Mouse (Mus musculus) right cerebral cortex, adult 18-20 months (tissue): Measurements from ENCODE around the gene Cog7.

Experiments used
- DNase-seq: peaks from one replicate; pipeline ENCODE4 v3.0.0; 2022; ENCODE audit warnings: mixed read lengths

Cog7 gene

GRCm38 (mm10) chr7:121947513-121947912, 34.0 kb downstream of the Cog7 start:
- DNase-seq: no peak

- no peak for DNase-seq
These were observed 35.3 kb downstream of the Cog7 start for GRCm38 (mm10) chr7:121946196-121946595.

- no peak for DNase-seq
These were observed 39.1 kb downstream of the Cog7 start for GRCm38 (mm10) chr7:121942371-121942770.

- DNase-seq: no peak
These were observed 39.9 kb downstream of the Cog7 start for GRCm38 (mm10) chr7:121941640-121942039.

GRCm38 (mm10) chr7:121941016-121941415, 40.5 kb downstream of the Cog7 start:
- DNase-seq: no peak

GRCm38 (mm10) chr7:121939729-121940128, 41.8 kb downstream of the Cog7 start:
- DNase-seq: peak; percentile 81

GRCm38 (mm10) chr7:121939244-121939643, 42.3 kb downstream of the Cog7 start:
- DNase-seq: no peak

- no peak for DNase-seq
These were observed 43.2 kb downstream of the Cog7 start for GRCm38 (mm10) chr7:121938124-121938891.

GRCm38 (mm10) chr7:121936861-121937630, 44.5 kb downstream of the Cog7 start:
- peak; percentile 18 for DNase-seq

- no peak for DNase-seq
These were observed 45.4 kb downstream of the Cog7 start for GRCm38 (mm10) chr7:121935906-121936794.

GRCm38 (mm10) chr7:121934346-121934745, 47.2 kb downstream of the Cog7 start:
- no peak for DNase-seq

- no peak for DNase-seq
These were observed 47.8 kb downstream of the Cog7 start for GRCm38 (mm10) chr7:121933675-121934074.

GRCm38 (mm10) chr7:121931246-121931645, 50.3 kb downstream of the Cog7 start:
- DNase-seq: no peak

GRCm38 (mm10) chr7:121927882-121928281, 53.6 kb downstream of the Cog7 start:
- DNase-seq: no peak

GRCm38 (mm10) chr7:121924361-121924760, 57.1 kb downstream of the Cog7 start:
- DNase-seq: no peak

- DNase-seq: no peak
These were observed 67.6 kb downstream of the Cog7 start for GRCm38 (mm10) chr7:121913944-121914343.

GRCm38 (mm10) chr7:121912250-121912649, 69.3 kb downstream of the Cog7 start:
- DNase-seq: no peak

GRCm38 (mm10) chr7:121906879-121907278, 74.6 kb downstream of the Cog7 start:
- no peak for DNase-seq

- DNase-seq: no peak
These were observed 78.6 kb downstream of the Cog7 start for GRCm38 (mm10) chr7:121902757-121903411.

GRCm38 (mm10) chr7:121899940-121900339, 81.6 kb downstream of the Cog7 start:
- DNase-seq: peak; percentile 8

GRCm38 (mm10) chr7:121899311-121899710, 82.2 kb downstream of the Cog7 start:
- peak; percentile 10 for DNase-seq

- no peak for DNase-seq
These were observed 84.8 kb downstream of the Cog7 start for GRCm38 (mm10) chr7:121896689-121897088.
